Mouse (Mus musculus) limb, embryonic 15.5 days (tissue): ENCODE measurements at regions not wholly inside any gene's neighbourhood (a gene's known extent, or its start where the extent isn't known, plus 50 kb on each side); places are given as distances from the start of the nearest gene placed in this dataset.

Source experiments
- ATAC-seq: fragments of 200-750 bp; cut with Nextera tagmentation; 2 replicates; pipeline ENCODE4 v1.8.0; 2017; ENCODE audit warnings: low read depth, moderate TSS enrichment; ENCODE audit not compliant: insufficient number of reproducible peaks, low FRiP score, low TSS enrichment
- H3K27ac ChIP-seq: fragments of 300-500 bp; sonication (generic); 2 replicates; pipeline ENCODE4 v1.5.1; 2015; ENCODE audit warnings: moderate library complexity, mild to moderate bottlenecking, inconsistent platforms
- H3K27me3 ChIP-seq: fragments of 300-500 bp; sonication (generic); 2 replicates; pipeline ENCODE4 v1.6.1; 2015; ENCODE audit warnings: inconsistent platforms
- H3K36me3 ChIP-seq: fragments of 300-500 bp; sonication (generic); 2 replicates; pipeline ENCODE4 v1.6.1; 2015; ENCODE audit warnings: inconsistent platforms
- H3K4me1 ChIP-seq: fragments of 300-500 bp; sonication (generic); 2 replicates; pipeline ENCODE4 v1.6.1; 2015; ENCODE audit warnings: inconsistent platforms
- H3K4me2 ChIP-seq: fragments of 300-500 bp; sonication (generic); 2 replicates; pipeline ENCODE4 v1.6.1; 2015; ENCODE audit warnings: mild to moderate bottlenecking, inconsistent platforms
- H3K4me3 ChIP-seq: fragments of 300-500 bp; sonication (generic); 2 replicates; pipeline ENCODE4 v1.5.1; 2015; ENCODE audit warnings: mild to moderate bottlenecking, inconsistent platforms
- H3K9ac ChIP-seq: fragments of 300-500 bp; sonication (generic); 2 replicates; pipeline ENCODE4 v1.6.1; 2015; ENCODE audit warnings: inconsistent platforms
- H3K9me3 ChIP-seq: fragments of 300-500 bp; sonication (generic); 2 replicates; pipeline ENCODE4 v1.6.1; 2016; ENCODE audit warnings: inconsistent platforms
- WGBS: fragments of 180-500 bp; shearing (Covaris S2); methylation state at CpG from one replicate; pipeline ENCODE4 v1.1.7; 2015; 5-methylcytosine and 5-hydroxymethylcytosine counted together

DNA sequence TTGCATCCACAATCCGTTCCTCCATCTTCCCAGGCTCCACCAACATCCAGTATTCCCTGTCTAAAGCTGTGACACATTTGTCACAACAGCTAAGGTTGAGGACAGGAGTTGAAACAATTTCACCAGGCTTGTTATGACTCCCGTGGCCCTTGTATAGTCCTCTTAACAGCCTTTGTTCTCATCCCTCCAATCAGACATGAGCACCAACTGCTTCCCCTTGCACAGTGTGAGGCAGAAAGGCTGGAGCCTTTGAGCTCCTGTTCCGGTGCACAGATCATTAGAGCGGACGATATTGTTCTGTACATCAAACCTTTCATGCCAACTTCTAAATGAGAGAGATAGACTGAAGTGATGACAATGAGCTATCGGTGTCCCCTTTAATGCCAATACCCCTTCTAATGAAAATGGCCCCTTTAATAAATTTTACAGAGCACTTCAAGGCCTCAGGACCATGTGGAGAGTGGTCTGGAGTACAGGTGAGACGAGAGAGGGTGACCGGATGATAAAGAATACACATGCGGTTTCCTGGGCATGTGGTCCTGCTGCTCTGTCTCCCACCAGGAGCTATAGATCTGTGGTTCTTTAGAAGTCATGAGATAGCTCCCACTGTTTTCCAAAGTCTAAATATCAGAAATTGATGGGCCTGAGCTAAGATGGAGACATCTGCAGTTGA is 161.8 kb upstream of the Tmco5 start:
- ATAC-seq: no peak
- Histone ChIP-seq H3K27ac (no peak overlapping the region), H3K9me3 (no peaks in the 10 kb centered on the region), H3K27me3 (no peaks in the 10 kb centered on the region), H3K36me3 (no peaks in the 10 kb centered on the region), H3K4me2 (no peak overlapping the region), H3K4me1 (no peaks in the 10 kb centered on the region), H3K4me3 (no peak overlapping the region), H3K9ac (no peak overlapping the region)
- WGBS: 73% methylated on average over 9 of the region's 9 CpGs

DNA sequence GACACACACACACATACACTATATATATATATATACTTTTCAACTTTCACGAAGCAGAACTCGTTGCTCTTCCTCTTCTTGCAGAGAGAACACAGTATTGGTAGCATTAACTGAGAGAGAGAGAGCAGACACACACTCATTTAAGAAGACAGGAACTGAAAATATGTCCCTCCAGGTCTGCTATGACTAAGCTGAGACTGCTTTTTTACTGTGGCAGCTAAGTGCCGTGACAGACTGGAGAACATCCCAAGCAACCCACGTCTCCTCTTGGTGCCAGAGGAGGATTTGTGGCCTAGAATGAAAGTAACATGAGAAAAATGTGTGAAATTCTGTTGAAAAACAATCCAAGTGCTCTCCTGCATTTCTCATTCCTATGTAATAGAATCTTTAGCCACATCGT is 159.9 kb upstream of the Tmco5 start:
- Histone ChIP-seq H3K4me2 (no peak overlapping the region), H3K4me3 (no peak overlapping the region), H3K9ac (no peak overlapping the region), H3K27me3 (no peaks in the 10 kb centered on the region), H3K4me1 (no peaks in the 10 kb centered on the region), H3K9me3 (no peaks in the 10 kb centered on the region), H3K27ac (no peak overlapping the region), H3K36me3 (no peaks in the 10 kb centered on the region)
- WGBS: 81% methylated on average over 5 of the region's 5 CpGs
- no peak for ATAC-seq

- ATAC-seq: no peak
- H3K4me3 ChIP-seq: no peak overlapping the region
- no peak overlapping the region for H3K9ac ChIP-seq
- no peaks in the 10 kb centered on the region for H3K36me3 ChIP-seq
- H3K27me3 ChIP-seq: no peaks in the 10 kb centered on the region
- no peak overlapping the region for H3K27ac ChIP-seq
- 68% methylated on average over 1 of the region's 1 CpGs for WGBS
- H3K4me2 ChIP-seq: no peak overlapping the region
- H3K9me3 ChIP-seq: no peaks in the 10 kb centered on the region
- no peaks in the 10 kb centered on the region for H3K4me1 ChIP-seq
These were observed 150.9 kb upstream of the Tmco5 start for GRCm38 (mm10) chr2:116727591-116727990.

GRCm38 (mm10) chr2:116735702-116736101 is 142.8 kb upstream of the Tmco5 start:
- ATAC-seq: 0 out of 2 replicates have a peak, but pooled peaks have one; percentile 52
- no peak overlapping the region for H3K4me2 ChIP-seq

DNA sequence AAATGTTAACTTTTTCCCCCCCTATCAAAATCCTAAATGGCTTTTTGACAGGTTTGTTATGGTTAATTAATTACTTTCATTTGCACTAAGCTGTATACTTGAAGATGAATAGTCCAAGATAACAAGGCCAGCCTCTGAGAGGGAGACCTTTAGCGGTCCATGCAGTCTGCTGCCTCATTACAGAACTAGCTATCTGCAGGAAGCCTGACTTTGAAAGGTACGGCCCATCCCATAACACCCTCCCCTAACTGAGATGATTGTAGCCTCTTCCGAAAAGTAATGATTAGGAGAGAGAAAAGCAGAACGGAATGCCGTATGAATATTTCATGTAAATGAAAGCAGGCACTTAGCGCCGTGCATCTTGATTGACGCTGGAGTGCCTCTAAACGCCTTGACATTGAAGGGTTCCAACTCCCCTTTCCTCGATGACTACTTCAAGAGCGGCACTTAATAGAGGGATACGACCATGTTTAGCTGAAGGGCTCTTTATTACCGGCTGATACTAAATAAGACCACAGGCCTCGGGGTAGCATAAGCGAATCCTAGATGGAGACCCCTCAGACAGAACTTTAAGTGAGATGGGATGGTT is 109.9 kb upstream of the Tmco5 start:
- WGBS: 69% methylated on average over 15 of the region's 15 CpGs
- no peak for ATAC-seq
- Histone ChIP-seq H3K4me3 (no peak overlapping the region), H3K4me2 (no peak overlapping the region), H3K36me3 (no peaks in the 10 kb centered on the region), H3K27ac (no peak overlapping the region), H3K9ac (no peak overlapping the region), H3K27me3 (no peaks in the 10 kb centered on the region), H3K9me3 (no peaks in the 10 kb centered on the region), H3K4me1 (no peaks in the 10 kb centered on the region)

More at GRCm38 (mm10) chr2:116735702-116736101, 142.8 kb upstream of the Tmco5 start:
- no peak overlapping the region for H3K9ac ChIP-seq
- H3K4me1 ChIP-seq: no peaks in the 10 kb centered on the region
- H3K9me3 ChIP-seq: no peaks in the 10 kb centered on the region
- H3K27ac ChIP-seq: no peak overlapping the region
- no peak overlapping the region for H3K4me3 ChIP-seq
- H3K27me3 ChIP-seq: no peaks in the 10 kb centered on the region
- no peaks in the 10 kb centered on the region for H3K36me3 ChIP-seq
- WGBS: 33% methylated on average over 3 of the region's 3 CpGs

- whole genome bisulfite sequencing: 76% methylated on average over 4 of the region's 4 CpGs
- Histone ChIP-seq H3K4me2 (no peak overlapping the region), H3K9ac (no peak overlapping the region), H3K4me1 (no peaks in the 10 kb centered on the region), H3K27me3 (no peaks in the 10 kb centered on the region), H3K4me3 (no peak overlapping the region), H3K9me3 (no peaks in the 10 kb centered on the region), H3K27ac (no peak overlapping the region), H3K36me3 (no peaks in the 10 kb centered on the region)
- ATAC-seq: no peak
These were observed 109.3 kb upstream of the Tmco5 start for GRCm38 (mm10) chr2:116769186-116769585.

GRCm38 (mm10) chr2:116772569-116772968 is 105.9 kb upstream of the Tmco5 start:
- no peak overlapping the region for H3K27ac ChIP-seq
- H3K9ac ChIP-seq: no peak overlapping the region
- no peaks in the 10 kb centered on the region for H3K4me1 ChIP-seq
- no peak overlapping the region for H3K4me2 ChIP-seq
- H3K36me3 ChIP-seq: no peaks in the 10 kb centered on the region
- H3K4me3 ChIP-seq: no peak overlapping the region
- no peak for ATAC-seq
- H3K9me3 ChIP-seq: no peaks in the 10 kb centered on the region
- H3K27me3 ChIP-seq: no peaks in the 10 kb centered on the region
- WGBS: 81% methylated on average over 6 of the region's 6 CpGs

DNA sequence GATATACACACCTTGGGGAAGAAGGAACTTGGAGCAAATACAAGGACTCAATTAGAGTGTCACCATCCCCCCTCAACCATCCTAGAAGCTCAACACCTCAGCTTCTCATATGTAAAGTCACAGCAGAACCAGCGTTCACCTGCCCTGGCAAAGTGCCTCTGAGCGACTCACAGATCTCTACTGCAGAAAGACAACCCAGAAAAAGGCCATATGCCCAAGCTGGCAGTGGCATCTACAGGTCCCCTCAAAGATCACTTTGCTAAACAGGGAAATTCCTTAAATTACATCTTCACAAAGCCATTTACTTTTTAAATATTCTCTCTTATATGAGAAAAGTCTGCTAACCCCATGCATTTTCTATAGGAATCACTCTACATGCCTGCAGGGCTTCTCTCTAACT is 78.3 kb upstream of the Tmco5 start:
- Histone ChIP-seq H3K4me1 (no peaks in the 10 kb centered on the region), H3K9ac (no peak overlapping the region), H3K4me2 (no peak overlapping the region), H3K36me3 (no peaks in the 10 kb centered on the region), H3K9me3 (no peaks in the 10 kb centered on the region), H3K27me3 (no peaks in the 10 kb centered on the region), H3K27ac (no peak overlapping the region), H3K4me3 (no peak overlapping the region)
- ATAC-seq: no peak
- 68% methylated on average over 2 of the region's 2 CpGs for WGBS

DNA sequence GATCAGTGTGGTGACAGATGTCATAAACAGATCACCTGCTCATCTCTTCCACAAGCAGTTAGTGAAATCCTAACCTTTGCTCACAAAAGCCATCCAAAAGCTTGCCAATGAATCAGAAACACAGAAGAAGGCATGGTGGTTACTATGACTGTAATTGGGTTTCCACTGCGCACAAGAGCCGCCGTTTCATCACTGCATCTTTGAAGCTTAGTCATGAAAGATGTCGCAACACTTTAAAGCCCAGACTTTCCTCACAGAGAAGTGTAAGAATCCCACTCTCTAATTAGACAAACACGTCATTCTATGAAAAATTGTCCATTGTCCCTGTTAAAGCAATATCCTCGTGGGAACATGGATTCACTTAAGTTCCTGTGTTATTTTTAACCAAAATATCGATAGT is 76.9 kb upstream of the Tmco5 start:
- H3K27ac ChIP-seq: no peak overlapping the region
- no peak overlapping the region for H3K4me3 ChIP-seq
- WGBS: 83% methylated on average over 7 of the region's 7 CpGs
- H3K9ac ChIP-seq: no peak overlapping the region
- ATAC-seq: no peak
- no peaks in the 10 kb centered on the region for H3K36me3 ChIP-seq
- H3K4me2 ChIP-seq: no peak overlapping the region
- no peaks in the 10 kb centered on the region for H3K4me1 ChIP-seq
- no peaks in the 10 kb centered on the region for H3K9me3 ChIP-seq
- no peaks in the 10 kb centered on the region for H3K27me3 ChIP-seq

DNA sequence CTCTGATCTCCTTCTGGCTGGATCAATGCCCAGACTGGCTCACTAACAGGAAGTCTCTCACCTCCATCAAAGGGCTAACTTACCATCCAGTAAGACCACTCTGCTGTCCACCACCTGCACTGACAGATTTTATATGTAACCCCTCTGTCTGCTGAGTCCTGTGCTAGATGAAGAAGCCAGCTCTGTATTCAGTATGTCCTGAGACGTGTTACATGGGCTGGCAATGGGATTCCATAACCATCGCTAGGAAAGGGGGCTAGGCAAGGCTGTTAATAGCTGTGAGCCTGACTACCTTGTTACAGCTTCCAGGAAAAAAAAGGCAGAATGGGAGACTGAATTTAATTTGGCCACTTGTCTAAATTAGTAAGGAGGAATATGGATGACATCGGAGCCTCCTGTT is 71.3 kb upstream of the Tmco5 start:
- no peak overlapping the region for H3K4me3 ChIP-seq
- H3K4me2 ChIP-seq: no peak overlapping the region
- H3K27me3 ChIP-seq: no peaks in the 10 kb centered on the region
- H3K4me1 ChIP-seq: no peaks in the 10 kb centered on the region
- no peaks in the 10 kb centered on the region for H3K9me3 ChIP-seq
- ATAC-seq: no peak
- 53% methylated on average over 3 of the region's 3 CpGs for WGBS
- H3K36me3 ChIP-seq: no peaks in the 10 kb centered on the region
- H3K27ac ChIP-seq: no peak overlapping the region
- no peak overlapping the region for H3K9ac ChIP-seq

- Histone ChIP-seq H3K9me3 (no peaks in the 10 kb centered on the region), H3K27me3 (no peaks in the 10 kb centered on the region), H3K4me3 (no peak overlapping the region), H3K4me2 (no peak overlapping the region), H3K4me1 (no peaks in the 10 kb centered on the region), H3K9ac (no peak overlapping the region), H3K27ac (no peak overlapping the region), H3K36me3 (no peaks in the 10 kb centered on the region)
- no peak for ATAC-seq
- 56% methylated on average over 7 of the region's 7 CpGs for WGBS
These were observed 70.9 kb upstream of the Tmco5 start for GRCm38 (mm10) chr2:116807636-116808035.

- Histone ChIP-seq H3K36me3 (no peaks in the 10 kb centered on the region), H3K9ac (no peak overlapping the region), H3K4me2 (no peak overlapping the region), H3K9me3 (no peaks in the 10 kb centered on the region), H3K4me3 (no peak overlapping the region), H3K4me1 (peaks cover 1% of the 10 kb centered on the region; the same call in 1 of the 2 replicates), H3K27ac (no peak overlapping the region), H3K27me3 (no peaks in the 10 kb centered on the region)
- no peak for ATAC-seq
- WGBS: 85% methylated on average over 6 of the region's 6 CpGs
These were observed 70.4 kb upstream of the Tmco5 start for GRCm38 (mm10) chr2:116808113-116808512.
